In genomic region chr2:128449294-128449693, GRCm38 (mm10) we compare ENCODE assay signal across 16 mouse cellular contexts.
DNase-seq lines count a peak whose midpoint lies in the region; ATAC-seq and TF ChIP-seq lines count a peak whose summit lies in the region.
"Had no signal": no experiment of that assay in that cellular context is flagged by ENCODE, and none has a peak within 500 bp of the region (broad histone marks: within the 10 kb centered on the region; RNA-seq: fewer than 3 reads in every experiment).

No protein-coding gene starts in this region.

- no peak for TF ChIP-seq POLR2A in CH12.LX (IDR thresholded peaks at IDR 0.05; ENCODE audit: low read depth, low read length)

- TF ChIP-seq RAD21 in CH12.LX (IDR thresholded peaks at IDR 0.05; ENCODE audit: low read depth, low read length), result no peak; the same call in 1 of the 2 replicates

- no peak for ATAC-seq in inflammation-experienced regulatory T-cells, adult 6 months
- ATAC-seq: activated CD4-positive, CD25-positive, alpha-beta regulatory T cell, adult 4 months; CD4-positive, CD25-positive, alpha-beta regulatory T cell, adult 4 months; Patski had no signal

- H3K4me2 ChIP-seq in CH12.LX (ENCODE audit: insufficient read depth, low read depth, poor library complexity, severe bottlenecking), result no peak overlapping the region

- DNase-seq in embryo, embryonic 10 days (ENCODE audit: low spot score), result peak; percentile 19
- no peak for DNase-seq in embryo, embryonic 10.5 days (ENCODE audit: low spot score)
- DNase-seq in CH12.LX (ENCODE audit: extremely low read depth), result peak; percentile 55
- DNase-seq: adrenal gland, adult 2 months; adrenal gland, adult 8-10 months; adrenal gland, postnatal 10 days; adrenal gland, postnatal 14 days; adrenal gland, postnatal 25 days; adrenal gland, postnatal 36 days; B cell, adult 2 months; cerebellum, adult 11-12 months had no signal

- no peaks in the 10 kb centered on the region for H3K27me3 ChIP-seq in CH12.LX (replicated peaks)
- H3K27me3 ChIP-seq: Patski had no signal

- peak; percentile 96 for TF ChIP-seq EP300 in CH12.LX (IDR thresholded peaks at IDR 0.05; ENCODE audit: low read length)

- peaks cover 10 to 28% of the 10 kb centered on the region in 2 experiments; a peak in 3 of 4 replicates for H3K4me1 ChIP-seq in CH12.LX (ENCODE audit: control insufficient read depth in 1 of 2, insufficient read depth in 2 of 2)

- no peak overlapping the region for H3K9ac ChIP-seq in CH12.LX (ENCODE audit: insufficient read depth, low read depth)

- in situ Hi-C loops in CH12.LX (cut with MboI; ENCODE audit: low pct_ligation_motif_present, low pct_unique_long_range_greater_than_20kb, low sequenced_read_pairs), result loop anchor here (5.0 kb wide), 1 partner anchor 68 kb away; no protein-coding TSS in a partner anchor

- no peaks in the 10 kb centered on the region for H3K9me3 ChIP-seq in CH12.LX (replicated peaks; ENCODE audit: low read length)
- H3K9me3 ChIP-seq: G1E had no signal

- no peaks in the 10 kb centered on the region for H3K36me3 ChIP-seq in CH12.LX (replicated peaks in 1 of 2; ENCODE audit: control insufficient read depth in 1 of 2, insufficient read depth in 1 of 2, low read length in 1 of 2)
- H3K36me3 ChIP-seq: G1E had no signal

- H3K27ac ChIP-seq in CH12.LX (ENCODE audit: insufficient read depth, low read depth), result no peak overlapping the region

- dilution Hi-C loops in CH12.LX (cut with MboI; ENCODE audit: extremely low pct_ligation_motif_present, extremely low pct_unique_long_range_greater_than_20kb, low sequenced_read_pairs), result no loop called here

- no peaks in the 10 kb centered on the region for H3K79me2 ChIP-seq in CH12.LX (replicated peaks; ENCODE audit: control insufficient read depth, extremely low read depth, insufficient read depth, poor library complexity, severe bottlenecking)

- H3K4me3 ChIP-seq in CH12.LX (replicated peaks in 1 of 3; ENCODE audit: low read depth in 2 of 3, low read length in 2 of 3, poor library complexity in 1 of 3), result no peak overlapping the region

- TF ChIP-seq CTCF in CH12.LX (conservative IDR thresholded peaks at IDR 0.05 in 1 of 2, IDR thresholded peaks at IDR 0.05 in 1 of 2; ENCODE audit: low read depth in 2 of 2, low read length in 2 of 2), result no peak

TF ChIP-seq in CH12.LX, 34 proteins besides CTCF, POLR2A, EP300 and RAD21:
- TF ChIP-seq MAFK (IDR thresholded peaks at IDR 0.05; ENCODE audit: insufficient replicate concordance, low read length) (peak; percentile 76), MAX (IDR thresholded peaks at IDR 0.05; ENCODE audit: low read length) (0 out of 2 replicates have a peak, but pooled peaks have one; percentile 40), KAT2A (IDR thresholded peaks at IDR 0.05; ENCODE audit: insufficient replicate concordance, low read length) (0 out of 2 replicates have a peak, but pooled peaks have one; percentile 36), IRF4 (IDR thresholded peaks at IDR 0.05; ENCODE audit: low read depth, low read length) (peak; percentile 97), CHD2 (IDR thresholded peaks at IDR 0.05; ENCODE audit: low read length) (peak; percentile 74), MAZ (IDR thresholded peaks at IDR 0.05; ENCODE audit: low read depth, low read length) (no peak), E2F4 (IDR thresholded peaks at IDR 0.05; ENCODE audit: insufficient replicate concordance, low read depth, low read length) (no peak), CHD1 (IDR thresholded peaks at IDR 0.05; ENCODE audit: low read depth, low read length) (no peak), SIN3A (IDR thresholded peaks at IDR 0.05; ENCODE audit: low read length) (0 out of 2 replicates have a peak, but pooled peaks have one; percentile 43), BHLHE40 (IDR thresholded peaks at IDR 0.05; ENCODE audit: low read depth, low read length) (peak; percentile 97), SMC3 (IDR thresholded peaks at IDR 0.05; ENCODE audit: low read depth, low read length) (0 out of 2 replicates have a peak, but pooled peaks have one; percentile 12), JUND (conservative IDR thresholded peaks at IDR 0.05; ENCODE audit: low read depth, low read length) (peak; percentile 93), TBP (conservative IDR thresholded peaks at IDR 0.05; ENCODE audit: low read depth, low read length) (no peak), RCOR1 (conservative IDR thresholded peaks at IDR 0.05; ENCODE audit: low read depth, low read length) (peak; percentile 84; the same call in 1 of the 2 replicates), ZNF384 (IDR thresholded peaks at IDR 0.05; ENCODE audit: low read depth, low read length) (peak; percentile 86), TCF12 (IDR thresholded peaks at IDR 0.05; ENCODE audit: low read depth, low read length) (peak; percentile 90), ETS1 (conservative IDR thresholded peaks at IDR 0.05; ENCODE audit: low read depth, low read length) (peak; percentile 93), JUN (IDR thresholded peaks at IDR 0.05; ENCODE audit: insufficient read depth, low read depth, low read length) (peak; percentile 89), MYC (IDR thresholded peaks at IDR 0.05; ENCODE audit: low read depth, low read length) (peak; percentile 34; the same call in 1 of the 2 replicates), POLR2AphosphoS2 (IDR thresholded peaks at IDR 0.05; ENCODE audit: low read depth, low read length) (no peak), MEF2A (IDR thresholded peaks at IDR 0.05; ENCODE audit: borderline replicate concordance, low read depth, low read length) (peak; percentile 90), USF1 (IDR thresholded peaks at IDR 0.05; ENCODE audit: low read depth, low read length) (no peak), UBTF (IDR thresholded peaks at IDR 0.05; ENCODE audit: low read depth, low read length) (no peak)
